Mouse (Mus musculus): ENCODE results near the gene Shank1.

DNA sequence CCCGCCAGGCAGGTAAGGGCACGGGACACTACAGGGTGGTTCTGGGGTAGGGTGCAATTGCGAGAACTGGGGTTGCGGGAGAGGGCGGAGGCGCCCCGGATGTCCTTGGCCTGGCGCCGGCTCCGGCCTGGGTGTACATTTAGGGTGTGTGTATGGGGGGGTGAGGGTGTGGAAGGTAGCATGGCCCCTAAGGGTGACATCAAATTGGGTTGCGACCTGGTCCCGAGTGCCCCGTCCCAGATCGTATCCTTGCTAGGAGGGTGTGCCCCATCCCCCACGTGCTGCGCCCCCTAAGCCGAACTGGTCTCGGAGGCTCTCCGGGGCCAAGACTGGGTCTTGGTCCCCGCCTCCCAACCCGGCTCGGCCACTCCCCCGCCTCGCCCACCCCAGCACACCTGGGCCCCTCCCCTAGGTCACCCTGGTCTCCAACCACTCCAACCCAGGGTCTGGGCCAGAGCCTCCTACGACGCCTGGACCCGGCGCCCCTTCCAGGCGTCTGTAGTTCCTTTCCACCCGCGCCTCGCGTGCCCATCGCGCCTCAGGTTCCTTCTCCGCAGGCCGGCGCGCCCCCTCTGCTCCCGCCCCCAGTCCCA is 328 bp downstream of the Shank1 start:
- TF ChIP-seq MAFK (IDR thresholded peaks at IDR 0.05; ENCODE audit: insufficient read depth, low read depth, low read length) (no peak), HCFC1 (IDR thresholded peaks at IDR 0.05; ENCODE audit: borderline replicate concordance, insufficient read depth, low read length) (no peak), ZC3H11A (IDR thresholded peaks at IDR 0.05; ENCODE audit: borderline replicate concordance, low read depth, low read length) (no peak), CHD2 (IDR thresholded peaks at IDR 0.05; ENCODE audit: low read depth, low read length) (no peak), ZNF384 (IDR thresholded peaks at IDR 0.05; ENCODE audit: low read depth, low read length) (no peak)

All from ES-E14 (cell line).